Mouse (Mus musculus): ENCODE results near the gene Zfp277. TPM values are rescaled to one million over a fixed set of nuclear protein-coding genes. Genes with fewer than 3 reads are reported as not detected.

Zfp277 gene
- polyA plus RNA-seq, 2 experiments = 5.1 to 7.4 TPM

- H3K4me3 ChIP-seq (ENCODE audit: insufficient read depth in 1 of 2, low read depth in 2 of 2, low read length in 2 of 2) = no peak overlapping the region
- TF ChIP-seq EP300 (IDR thresholded peaks at IDR 0.05; ENCODE audit: low read depth) = no peak
- no peak for TF ChIP-seq CTCF (IDR thresholded peaks at IDR 0.05; ENCODE audit: low read depth)
- H3K4me1 ChIP-seq (replicated peaks; ENCODE audit: control insufficient read depth in 2 of 2, insufficient read depth in 2 of 2, low read length in 1 of 2) = peaks cover 0 to 4% of the 10 kb centered on the region in 2 experiments; a peak in 2 of 4 replicates
- H3K9me3 ChIP-seq (ENCODE audit: control insufficient read depth, low read length) = no peaks in the 10 kb centered on the region
- ATAC-seq (ENCODE audit: insufficient read depth) (no peak), DNase-seq (ENCODE audit: low read depth in 3 of 3, low spot score in 3 of 3) (no peak)
- no peaks in the 10 kb centered on the region for H3K36me3 ChIP-seq (replicated peaks; ENCODE audit: control insufficient read depth, insufficient read depth, low read depth)
- H3K4me2 ChIP-seq (ENCODE audit: low read depth) = no peak overlapping the region
- no peak overlapping the region for H3K9ac ChIP-seq (replicated peaks)
- WGBS (ENCODE audit: insufficient replicate concordance) = 55% methylated on average over 10 of the region's 10 CpGs
- H3K27me3 ChIP-seq (ENCODE audit: control insufficient read depth, insufficient read depth, low read length) = no peaks in the 10 kb centered on the region
- H3K27ac ChIP-seq = no peak overlapping the region
Observed at GRCm38 (mm10) chr12:40427606-40428005, 18.1 kb downstream of the Zfp277 start.

- H3K4me3 ChIP-seq (ENCODE audit: insufficient read depth in 1 of 2, low read depth in 2 of 2, low read length in 2 of 2) = no peak overlapping the region
- H3K36me3 ChIP-seq (replicated peaks; ENCODE audit: control insufficient read depth, insufficient read depth, low read depth) = no peaks in the 10 kb centered on the region
- no peak for TF ChIP-seq EP300 (IDR thresholded peaks at IDR 0.05; ENCODE audit: low read depth)
- no peak for TF ChIP-seq CTCF (IDR thresholded peaks at IDR 0.05; ENCODE audit: low read depth)
- DNase-seq (ENCODE audit: low read depth in 3 of 3, low spot score in 3 of 3) (no peak), ATAC-seq (ENCODE audit: insufficient read depth) (no peak)
- no peaks in the 10 kb centered on the region for H3K4me1 ChIP-seq (replicated peaks; ENCODE audit: control insufficient read depth in 2 of 2, insufficient read depth in 2 of 2, low read length in 1 of 2)
- H3K4me2 ChIP-seq (ENCODE audit: low read depth) = no peak overlapping the region
- no peak overlapping the region for H3K27ac ChIP-seq
- H3K27me3 ChIP-seq (ENCODE audit: control insufficient read depth, insufficient read depth, low read length) = no peaks in the 10 kb centered on the region
- no peaks in the 10 kb centered on the region for H3K9me3 ChIP-seq (ENCODE audit: control insufficient read depth, low read length)
- WGBS (ENCODE audit: insufficient replicate concordance) = 55% methylated on average over 1 of the region's 1 CpGs
- no peak overlapping the region for H3K9ac ChIP-seq (replicated peaks)
Observed at GRCm38 (mm10) chr12:40424991-40425390, 20.7 kb downstream of the Zfp277 start.

DNA sequence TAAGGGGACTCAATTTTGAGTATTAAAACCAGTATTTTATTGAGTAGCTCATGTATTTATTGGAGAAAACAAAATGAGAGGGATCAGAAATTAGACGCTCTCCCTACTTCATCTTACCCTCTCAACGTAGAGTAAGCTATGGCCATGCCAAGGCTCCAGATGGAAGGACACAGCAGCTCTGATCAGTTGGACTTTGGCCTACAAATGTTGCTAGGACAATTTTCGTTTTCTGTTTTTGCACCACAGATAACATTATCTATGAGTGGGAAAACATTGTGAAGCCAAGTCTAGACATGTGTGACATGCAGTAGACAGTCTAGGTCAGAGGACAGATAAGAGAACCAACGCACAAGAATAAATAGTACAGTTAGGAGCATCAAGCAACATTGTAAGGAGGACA, 28.4 kb downstream of the Zfp277 start:
- H3K4me1 ChIP-seq (replicated peaks; ENCODE audit: control insufficient read depth in 2 of 2, insufficient read depth in 2 of 2, low read length in 1 of 2) = 0 out of 4 replicates have a peak, but pooled peaks cover 0 to 2% of the 10 kb centered on the region in 2 experiments
- H3K9me3 ChIP-seq (ENCODE audit: control insufficient read depth, low read length) = no peaks in the 10 kb centered on the region
- no peak overlapping the region for H3K4me3 ChIP-seq (ENCODE audit: insufficient read depth in 1 of 2, low read depth in 2 of 2, low read length in 2 of 2)
- H3K36me3 ChIP-seq (replicated peaks; ENCODE audit: control insufficient read depth, insufficient read depth, low read depth) = no peaks in the 10 kb centered on the region
- DNase-seq (ENCODE audit: low read depth in 3 of 3, low spot score in 3 of 3) = no peak
- no peak overlapping the region for H3K27ac ChIP-seq
- no peak overlapping the region for H3K4me2 ChIP-seq (ENCODE audit: low read depth)
- H3K9ac ChIP-seq (replicated peaks) = no peak overlapping the region
- no peak for TF ChIP-seq CTCF (IDR thresholded peaks at IDR 0.05; ENCODE audit: low read depth)
- no peak for TF ChIP-seq EP300 (IDR thresholded peaks at IDR 0.05; ENCODE audit: low read depth)
- 60% methylated on average over 4 of the region's 4 CpGs for WGBS (ENCODE audit: insufficient replicate concordance)
- no peaks in the 10 kb centered on the region for H3K27me3 ChIP-seq (ENCODE audit: control insufficient read depth, insufficient read depth, low read length)
- ATAC-seq (ENCODE audit: insufficient read depth) = no peak

- no peak overlapping the region for H3K9ac ChIP-seq (replicated peaks)
- no peak overlapping the region for H3K27ac ChIP-seq
- TF ChIP-seq CTCF (IDR thresholded peaks at IDR 0.05; ENCODE audit: low read depth) (no peak), EP300 (IDR thresholded peaks at IDR 0.05; ENCODE audit: low read depth) (no peak)
- WGBS (ENCODE audit: insufficient replicate concordance) = 53% methylated on average over 8 of the region's 8 CpGs
- DNase-seq (ENCODE audit: low read depth in 3 of 3, low spot score in 3 of 3) = no peak
- H3K4me3 ChIP-seq (ENCODE audit: insufficient read depth in 1 of 2, low read depth in 2 of 2, low read length in 2 of 2) = no peak overlapping the region
- H3K9me3 ChIP-seq (ENCODE audit: control insufficient read depth, low read length) = no peaks in the 10 kb centered on the region
- no peak for ATAC-seq (ENCODE audit: insufficient read depth)
- H3K27me3 ChIP-seq (ENCODE audit: control insufficient read depth, insufficient read depth, low read length) = no peaks in the 10 kb centered on the region
- H3K4me2 ChIP-seq (ENCODE audit: low read depth) = no peak overlapping the region
- H3K4me1 ChIP-seq (replicated peaks; ENCODE audit: control insufficient read depth in 2 of 2, insufficient read depth in 2 of 2, low read length in 1 of 2) = 0 out of 4 replicates have a peak, but pooled peaks cover 0 to 2% of the 10 kb centered on the region in 2 experiments
- H3K36me3 ChIP-seq (replicated peaks; ENCODE audit: control insufficient read depth, insufficient read depth, low read depth) = no peaks in the 10 kb centered on the region
Observed at GRCm38 (mm10) chr12:40415312-40415925, 30.3 kb downstream of the Zfp277 start.

DNA sequence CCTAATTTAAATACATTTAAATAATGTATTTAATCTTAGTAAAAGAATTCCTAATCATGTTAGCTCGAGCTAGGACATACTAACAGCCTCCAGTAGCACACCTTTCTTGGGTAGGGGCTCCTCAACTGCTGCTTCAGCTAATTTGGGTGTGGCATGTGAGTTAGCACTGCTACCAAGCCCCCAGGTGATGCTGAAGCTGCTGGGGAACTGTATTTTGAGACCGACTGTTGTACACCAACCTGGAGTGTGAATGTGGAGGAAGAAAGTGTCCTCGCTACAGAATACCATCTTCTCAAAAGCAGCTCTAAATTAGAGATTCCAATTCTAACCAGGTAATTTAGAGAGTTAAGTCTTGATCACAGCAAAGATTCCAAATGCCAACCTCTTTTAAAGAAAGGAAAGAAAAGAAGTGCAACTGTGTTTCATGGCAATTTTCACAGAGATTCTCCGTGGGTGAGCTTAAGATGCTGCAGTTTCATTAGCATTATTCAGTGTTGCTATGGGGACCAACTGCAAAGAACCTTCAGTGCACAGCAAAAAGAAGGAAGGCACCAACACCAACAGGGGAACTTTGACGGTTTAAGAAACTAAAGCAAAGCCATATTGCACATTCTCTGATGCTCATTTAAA, 30.9 kb downstream of the Zfp277 start:
- H3K9ac ChIP-seq (replicated peaks) = no peak overlapping the region
- H3K9me3 ChIP-seq (ENCODE audit: control insufficient read depth, low read length) = no peaks in the 10 kb centered on the region
- DNase-seq (ENCODE audit: low read depth in 3 of 3, low spot score in 3 of 3) (no peak), ATAC-seq (ENCODE audit: insufficient read depth) (no peak)
- 58% methylated on average over 5 of the region's 5 CpGs for WGBS (ENCODE audit: insufficient replicate concordance)
- no peak overlapping the region for H3K4me3 ChIP-seq (ENCODE audit: insufficient read depth in 1 of 2, low read depth in 2 of 2, low read length in 2 of 2)
- no peak for TF ChIP-seq EP300 (IDR thresholded peaks at IDR 0.05; ENCODE audit: low read depth)
- TF ChIP-seq CTCF (IDR thresholded peaks at IDR 0.05; ENCODE audit: low read depth) = no peak
- no peak overlapping the region for H3K27ac ChIP-seq
- H3K4me2 ChIP-seq (ENCODE audit: low read depth) = no peak overlapping the region
- 0 out of 4 replicates have a peak, but pooled peaks cover 0 to 2% of the 10 kb centered on the region in 2 experiments for H3K4me1 ChIP-seq (replicated peaks; ENCODE audit: control insufficient read depth in 2 of 2, insufficient read depth in 2 of 2, low read length in 1 of 2)
- no peaks in the 10 kb centered on the region for H3K36me3 ChIP-seq (replicated peaks; ENCODE audit: control insufficient read depth, insufficient read depth, low read depth)
- no peaks in the 10 kb centered on the region for H3K27me3 ChIP-seq (ENCODE audit: control insufficient read depth, insufficient read depth, low read length)
